Mouse (Mus musculus) gastrocnemius, postnatal 25 days (tissue): ENCODE measurements around the gene Ccdc148. TPM values are rescaled to one million over a fixed set of nuclear protein-coding genes. Genes with fewer than 3 reads are reported as not detected.
A peak's percentile ranks its signal among the peaks of the same experiment; 100 is the strongest.

Source experiments
- DNase-seq: peaks from one replicate; pipeline ENCODE4 v3.0.0; 2022
- long read RNA-seq, 2 experiments: library from polyadenylated mRNA; stranded (forward); transcript quantifications; one replicate each; pipeline ENCODE4 v2.0.0; 2021
- total RNA-seq, 2 experiments: library from RNA; stranded (reverse); gene quantifications; 1 replicate in 1 of 2; 2 replicates in 1 of 2; pipeline ENCODE4 v1.2.3; 2021

The Ccdc148 gene
- not detected for total RNA-seq
- long read RNA-seq, experiment 1 = 0 reads
- long read RNA-seq, experiment 2 = 0 reads

DNA sequence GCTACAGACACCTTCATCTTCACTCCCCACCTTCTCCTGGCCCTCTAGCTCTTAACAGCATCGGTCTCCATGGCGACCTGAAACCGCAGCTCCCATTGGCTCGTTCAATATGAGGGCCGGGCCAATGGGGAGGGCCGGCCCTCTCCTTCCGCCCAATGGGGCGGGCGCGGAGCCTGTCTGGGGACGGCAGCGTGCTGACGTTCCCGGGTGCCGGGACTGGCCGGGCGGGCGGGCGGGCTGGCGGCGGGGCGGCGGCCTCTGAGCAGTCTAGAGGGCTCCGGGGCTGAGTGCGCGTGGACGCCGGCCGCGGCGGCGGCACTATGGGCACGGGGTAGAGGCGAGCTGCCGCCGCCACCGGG is at the start of gene Ccdc148, which contains the start of gene Pkp4:
Ccdc148 (minus strand) TSS at position 79 of the 359 bp plus-strand sequence.
Pkp4 (plus strand) TSS at position 246 of the 359 bp plus-strand sequence.
- DNase-seq = peak; percentile 94

DNA sequence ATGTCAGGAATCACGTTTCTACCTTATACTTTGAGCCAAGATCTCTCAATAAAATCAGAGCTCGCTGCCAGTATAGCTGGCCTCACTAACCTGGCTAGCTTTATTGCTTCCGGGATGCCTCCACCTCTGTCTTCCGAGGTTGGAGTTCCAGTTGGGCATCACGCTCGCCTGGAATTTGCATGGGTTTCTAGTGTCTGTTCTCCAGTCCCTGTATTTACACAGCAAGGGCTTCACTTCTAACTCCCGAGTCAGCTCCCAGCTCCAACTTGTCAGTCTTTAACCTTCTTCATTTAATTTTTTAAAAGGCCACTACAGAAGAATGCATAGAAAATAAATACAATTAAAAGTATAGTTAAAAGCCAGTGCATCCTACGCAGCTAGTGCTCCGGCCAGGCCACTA is 47.8 kb upstream of the Ccdc148 start:
- no peak for DNase-seq

- no peak for DNase-seq
Observed at GRCm38 (mm10) chr2:59207725-59208124, 47.2 kb upstream of the Ccdc148 start.

- DNase-seq = no peak
Observed at GRCm38 (mm10) chr2:59207240-59207639, 46.8 kb upstream of the Ccdc148 start.

DNA sequence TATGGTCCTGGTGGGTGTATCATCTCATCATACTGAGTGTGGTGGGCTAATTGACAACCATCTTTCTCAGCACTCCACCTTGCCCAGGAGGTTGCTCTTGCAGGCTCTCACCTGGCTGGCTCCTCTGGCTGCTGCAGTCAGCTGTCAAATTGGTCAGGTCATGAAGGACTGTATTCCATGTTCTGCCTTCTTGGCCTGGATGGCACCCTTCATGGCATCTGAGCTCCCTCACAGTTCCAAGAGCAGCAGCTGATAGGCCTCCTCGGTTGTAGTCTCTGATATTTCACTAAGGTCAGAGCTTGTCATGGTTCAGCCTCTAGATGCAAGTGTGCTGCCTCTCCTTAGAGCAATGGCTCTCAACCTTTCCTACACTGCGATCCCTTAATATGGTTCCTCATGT is 45.7 kb upstream of the Ccdc148 start:
- no peak for DNase-seq

- DNase-seq = no peak
Observed at GRCm38 (mm10) chr2:59205092-59205491, 44.6 kb upstream of the Ccdc148 start.

DNA sequence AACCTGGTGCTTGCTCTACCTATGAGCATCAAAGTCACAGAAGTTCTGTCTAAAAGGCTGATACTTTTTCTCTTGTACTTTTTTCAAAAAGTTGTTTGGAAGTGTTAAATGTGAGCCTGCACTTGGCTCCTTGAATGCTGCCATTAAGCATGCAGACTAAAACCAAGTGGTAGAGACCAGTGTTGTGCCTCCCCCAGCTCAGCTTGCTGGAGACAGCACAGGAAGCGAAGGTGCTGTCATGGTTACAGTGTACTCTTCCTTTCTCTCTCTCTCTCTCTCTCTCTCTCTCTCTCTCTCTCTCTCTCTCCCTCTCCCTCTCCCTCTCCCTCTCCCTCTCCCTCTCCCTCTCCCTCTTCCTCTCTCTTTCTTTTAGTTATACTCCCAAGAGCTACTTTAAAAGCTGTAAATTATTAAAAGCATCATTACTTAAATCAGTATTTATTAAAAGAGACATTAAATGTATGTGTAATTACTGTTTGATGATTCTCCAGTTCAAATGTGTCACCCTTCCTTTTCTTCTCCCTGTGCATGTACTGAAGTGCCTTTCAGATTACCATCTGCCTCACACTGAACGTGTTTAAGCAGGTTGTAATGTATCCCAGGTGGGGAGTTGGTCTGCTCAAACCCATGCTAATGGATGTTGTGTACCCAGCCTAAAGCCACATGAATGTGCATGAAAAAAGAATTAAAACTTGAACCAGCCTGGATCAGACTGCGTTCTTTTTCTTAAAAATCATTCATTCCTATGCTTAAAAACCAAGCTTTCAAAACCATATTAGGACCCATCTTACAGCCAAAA is 43.3 kb upstream of the Ccdc148 start:
- DNase-seq = no peak

- no peak for DNase-seq
Observed at GRCm38 (mm10) chr2:59202930-59203329, 42.4 kb upstream of the Ccdc148 start.

DNA sequence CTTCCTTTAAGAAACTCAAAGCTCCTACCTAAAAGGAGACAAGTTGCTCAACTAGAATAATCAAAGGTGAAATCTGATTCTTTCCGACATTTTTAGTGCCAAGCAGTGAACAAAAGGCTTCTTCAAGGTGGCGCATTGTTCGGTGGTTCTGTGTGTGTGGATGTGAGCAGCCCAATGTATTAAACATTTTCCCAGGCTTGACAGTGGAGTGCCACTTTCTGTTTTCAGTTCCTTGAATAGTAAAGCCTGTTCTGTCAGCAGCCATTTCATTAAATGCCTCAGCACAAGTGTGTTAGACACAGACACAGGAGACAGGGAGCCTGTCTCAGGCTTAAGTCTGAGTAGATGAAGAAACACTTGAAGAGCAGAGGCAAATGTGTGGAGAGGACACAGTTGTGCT is 40.0 kb upstream of the Ccdc148 start:
- no peak for DNase-seq

GRCm38 (mm10) chr2:59199476-59199976 is 39.0 kb upstream of the Ccdc148 start:
- DNase-seq = no peak

GRCm38 (mm10) chr2:59197156-59197555 is 36.7 kb upstream of the Ccdc148 start:
- no peak for DNase-seq

DNA sequence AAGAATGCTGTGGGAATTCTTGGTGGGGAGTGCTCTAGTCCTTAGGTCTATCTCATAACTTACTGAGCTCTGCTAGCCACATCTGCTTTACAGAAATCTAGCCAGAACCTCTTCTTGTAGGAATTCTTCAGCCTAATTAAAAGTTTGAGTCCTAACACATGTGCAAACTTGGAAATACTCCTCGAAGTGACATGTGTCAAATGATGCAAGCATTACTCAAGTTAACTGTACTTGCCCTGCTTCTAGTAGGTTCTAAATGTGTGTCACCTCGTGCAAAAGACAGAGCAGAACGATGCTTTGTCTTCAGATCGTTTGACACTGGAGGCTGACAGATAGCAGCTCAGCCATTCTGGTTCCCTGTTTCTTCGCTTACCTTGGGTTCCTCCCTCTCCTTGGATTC is 32.6 kb upstream of the Ccdc148 start:
- DNase-seq = no peak

GRCm38 (mm10) chr2:59191466-59191865 is 31.0 kb upstream of the Ccdc148 start:
- DNase-seq = no peak

DNA sequence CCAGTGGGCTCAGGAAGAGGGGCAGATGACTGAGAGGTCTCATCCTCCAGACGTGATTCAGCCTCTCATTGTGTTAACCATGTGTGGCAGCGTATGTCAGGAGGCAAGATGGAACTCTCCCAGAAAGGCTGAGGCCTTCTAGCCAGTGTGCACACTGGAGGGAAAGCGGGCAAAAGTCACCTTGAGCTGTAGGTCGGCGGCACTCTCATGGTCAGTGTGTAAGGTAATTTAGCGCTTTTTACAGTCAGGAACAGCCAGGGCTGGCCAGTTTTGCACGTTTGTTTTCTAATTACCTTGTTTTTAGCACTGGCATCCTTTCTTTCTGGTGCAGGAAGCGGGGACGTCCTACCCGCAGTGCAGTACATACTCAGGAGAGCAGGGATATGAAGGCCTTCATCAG is 29.7 kb upstream of the Ccdc148 start:
- DNase-seq = no peak

DNA sequence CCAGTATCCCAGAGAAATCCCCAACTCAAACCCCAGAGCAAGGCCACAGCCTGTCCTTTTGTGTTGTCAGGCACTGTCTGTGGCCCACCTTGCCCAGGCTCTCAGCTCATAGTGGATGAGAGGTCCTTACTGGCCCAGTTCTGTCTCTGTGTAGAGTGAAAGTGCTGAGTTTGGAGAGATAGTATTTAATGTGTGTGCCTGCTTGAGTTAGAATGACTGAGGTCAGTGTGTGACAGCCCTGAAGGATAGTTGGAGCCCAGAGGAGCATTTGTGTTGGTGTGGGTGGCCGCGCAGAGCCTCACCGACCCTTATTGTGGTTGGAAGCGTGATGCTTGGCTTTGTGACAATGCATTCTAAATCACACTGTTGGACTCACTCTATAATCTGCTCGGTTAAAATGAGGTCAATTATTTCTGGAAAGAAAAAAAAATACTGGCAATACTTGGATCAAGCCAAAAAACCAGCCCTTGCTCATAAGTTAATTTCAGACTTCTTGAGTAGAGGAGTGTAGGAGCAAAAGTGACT is 29.2 kb upstream of the Ccdc148 start:
- no peak for DNase-seq

GRCm38 (mm10) chr2:59188306-59188705 is 27.8 kb upstream of the Ccdc148 start:
- DNase-seq = no peak

GRCm38 (mm10) chr2:59186966-59187365 is 26.5 kb upstream of the Ccdc148 start:
- no peak for DNase-seq

- no peak for DNase-seq
Observed at GRCm38 (mm10) chr2:59186122-59186521, 25.6 kb upstream of the Ccdc148 start.

GRCm38 (mm10) chr2:59184107-59185064 is 23.9 kb upstream of the Ccdc148 start:
- no peak for DNase-seq

GRCm38 (mm10) chr2:59183541-59183940 is 23.1 kb upstream of the Ccdc148 start:
- no peak for DNase-seq

GRCm38 (mm10) chr2:59181321-59182113 is 21.0 kb upstream of the Ccdc148 start:
- DNase-seq = no peak

- no peak for DNase-seq
Observed at GRCm38 (mm10) chr2:59179487-59179886, 19.0 kb upstream of the Ccdc148 start.
